Mouse (Mus musculus): ENCODE measurements around the gene Slc35f1. TPM values are rescaled to one million over a fixed set of nuclear protein-coding genes. Genes with fewer than 3 reads are reported as not detected.

Gene Slc35f1
- total RNA-seq, 4 experiments from 2014 or later: 0.80 to 2.3 (median 1.4) TPM

- no peak for DNase-seq
Measured at GRCm38 (mm10) chr10:53101412-53101811, 411.1 kb downstream of the Slc35f1 start.

DNA sequence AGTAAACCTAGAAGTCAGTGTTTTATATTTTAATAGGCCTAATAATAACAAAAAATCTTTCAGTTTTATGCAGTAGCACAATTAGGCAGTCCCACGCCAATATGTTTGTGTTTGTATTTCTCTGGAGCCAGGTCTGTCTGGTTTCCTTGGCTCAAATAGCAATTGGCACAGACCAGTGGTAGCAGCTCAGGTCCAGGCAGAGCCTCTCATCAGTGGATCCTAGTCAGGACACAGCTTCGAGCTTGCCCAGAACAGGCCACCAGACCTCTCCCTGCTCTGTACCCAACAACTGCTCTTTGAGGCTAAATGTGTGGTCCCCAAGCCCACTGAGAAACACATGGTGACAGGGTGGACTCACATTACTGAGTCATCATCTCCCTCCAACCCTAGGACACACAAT, 412.1 kb downstream of the Slc35f1 start:
- DNase-seq: no peak

GRCm38 (mm10) chr10:53115028-53115427, 424.7 kb downstream of the Slc35f1 start:
- DNase-seq: peak; percentile 37

DNA sequence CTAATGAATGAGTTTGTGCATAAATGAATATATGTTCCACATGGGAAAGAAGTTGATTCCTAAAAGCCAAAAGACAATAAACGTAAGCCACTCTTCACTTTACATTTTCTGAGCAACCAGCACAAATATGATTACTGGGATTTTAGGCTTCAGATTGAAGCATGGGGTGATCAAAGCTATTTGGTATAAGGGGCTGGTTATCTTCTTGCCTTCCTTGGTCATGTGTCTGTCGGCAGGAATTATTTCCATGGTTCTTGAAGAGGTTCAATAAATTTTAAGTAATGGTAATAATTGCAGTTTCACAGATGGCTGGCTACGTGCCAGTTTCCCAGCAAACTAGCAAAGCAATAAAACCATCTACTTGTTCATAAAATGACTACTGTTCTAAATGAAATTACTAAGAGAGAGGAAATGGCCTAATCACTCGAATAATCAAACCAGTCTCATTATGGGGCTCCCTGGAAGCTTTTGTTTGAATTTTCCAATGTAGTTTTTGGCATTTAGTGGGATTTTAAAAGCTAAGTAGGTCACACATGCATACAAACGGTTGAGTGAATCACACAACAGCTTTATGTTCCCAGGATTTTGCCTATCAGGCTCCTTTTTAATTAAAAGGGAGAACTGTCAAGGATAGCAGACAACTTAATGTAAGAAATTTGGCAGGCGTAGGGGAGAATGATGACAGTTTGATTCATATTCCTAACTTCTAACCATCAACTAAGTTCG, 425.5 kb downstream of the Slc35f1 start:
- no peak for DNase-seq

DNA sequence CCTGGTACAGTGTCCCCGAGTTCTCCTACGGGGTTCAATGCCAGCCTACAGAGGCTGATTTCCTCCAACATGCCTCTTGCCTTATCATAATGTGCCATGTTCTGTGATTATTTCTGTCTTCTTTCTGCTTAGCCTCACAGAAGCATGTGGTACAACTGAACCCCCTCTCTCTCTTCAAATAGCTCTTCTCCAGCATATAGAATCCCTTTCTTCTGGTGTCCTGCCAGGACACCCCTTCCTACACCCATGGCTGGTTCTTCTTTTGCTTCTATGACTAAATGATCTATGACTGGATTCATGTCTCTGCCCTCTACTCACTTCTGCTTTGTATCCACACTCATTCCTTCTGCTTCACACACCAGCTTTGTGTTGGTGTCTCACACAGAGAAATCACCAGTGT, 430.3 kb downstream of the Slc35f1 start:
- no peak for DNase-seq

DNA sequence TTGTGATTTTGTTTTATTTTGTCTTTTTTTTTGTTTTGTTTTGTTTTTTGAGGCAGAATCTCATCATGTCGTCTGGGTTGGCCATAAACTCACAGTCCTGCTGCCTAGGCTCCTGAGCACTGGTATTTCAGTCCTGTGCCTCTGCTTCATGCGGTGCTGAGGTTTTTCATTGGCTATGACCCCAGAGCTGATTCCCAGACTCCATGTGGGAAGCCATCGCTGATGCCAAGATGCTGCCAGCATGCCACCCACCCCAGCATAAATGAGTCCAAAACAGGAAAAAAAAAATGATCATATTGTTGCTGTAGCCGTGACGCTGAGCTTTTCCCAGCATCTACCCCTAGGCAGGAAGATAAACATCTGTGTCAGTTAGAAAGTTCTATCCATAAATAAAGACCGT, 434.0 kb downstream of the Slc35f1 start:
- no peak for DNase-seq

- no peak for DNase-seq
Measured at GRCm38 (mm10) chr10:53132707-53133106, 442.4 kb downstream of the Slc35f1 start.

DNA sequence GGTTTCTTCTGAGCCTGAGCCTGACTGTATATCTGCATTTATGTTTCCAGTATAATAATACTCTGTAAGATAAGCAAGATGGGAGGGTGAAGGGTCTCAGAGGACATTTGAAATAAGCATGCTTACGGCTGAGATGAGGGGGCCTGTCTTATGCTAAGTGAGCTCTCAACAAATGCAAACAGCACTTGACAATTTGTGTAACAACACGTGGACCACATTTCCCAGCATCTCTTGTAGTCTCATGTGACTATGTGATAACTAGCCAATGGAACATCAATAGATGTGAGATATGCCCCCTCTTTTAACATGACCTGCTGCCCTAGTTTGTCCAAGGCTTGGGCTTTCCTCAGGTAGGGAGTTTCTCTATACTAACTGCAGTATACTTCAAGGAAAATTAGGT, 460.0 kb downstream of the Slc35f1 start:
- no peak for DNase-seq

DNA sequence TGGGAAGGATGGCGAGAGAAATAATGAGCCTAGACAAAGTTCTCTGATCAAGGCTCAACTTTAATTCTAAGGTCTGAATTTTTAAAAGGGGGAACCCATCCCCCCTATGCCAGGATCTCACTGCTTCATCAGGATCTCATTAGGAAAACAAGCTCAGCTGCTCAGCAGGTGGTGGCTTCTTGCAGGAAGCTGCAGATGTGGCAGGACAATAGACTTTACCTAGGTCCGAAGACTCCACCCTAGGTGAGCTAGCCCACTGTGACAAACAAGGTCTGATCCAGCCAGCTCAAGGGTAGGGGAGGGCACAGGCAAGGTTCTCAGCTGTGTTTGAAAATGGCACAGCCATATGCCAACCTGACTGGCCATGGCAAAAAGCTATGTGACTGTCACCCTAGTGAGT, 460.6 kb downstream of the Slc35f1 start:
- no peak for DNase-seq

- DNase-seq: no peak
Measured at GRCm38 (mm10) chr10:53156374-53156773, 466.0 kb downstream of the Slc35f1 start.

- no peak for DNase-seq
Measured at GRCm38 (mm10) chr10:53157740-53158139, 467.4 kb downstream of the Slc35f1 start.

Data from adrenal gland, adult 8-10 months (tissue).